Mouse (Mus musculus) intestine, embryonic 16.5 days (tissue): ENCODE results near the gene Cdk5r2. TPM values are rescaled to one million over a fixed set of nuclear protein-coding genes. Genes with fewer than 3 reads are reported as not detected.

Source experiments
- ATAC-seq: fragments of 200-750 bp; cut with Nextera tagmentation; 2 replicates; pipeline ENCODE4 v1.8.0; 2017; ENCODE audit warnings: moderate TSS enrichment, moderate library complexity
- H3K27ac ChIP-seq: fragments of 300-500 bp; sonication (generic); 2 replicates; pipeline ENCODE4 v1.5.1; 2014; ENCODE audit warnings: mild to moderate bottlenecking, low read length
- H3K27me3 ChIP-seq: fragments of 300-500 bp; sonication (generic); replicated peaks from 2 replicates; pipeline ENCODE4 v1.6.1; 2014; ENCODE audit warnings: low read length, control low read depth, mixed read lengths; ENCODE audit not compliant: control insufficient read depth, insufficient read depth
- H3K36me3 ChIP-seq: fragments of 300-500 bp; sonication (generic); 2 replicates; pipeline ENCODE4 v1.6.1; 2014; ENCODE audit warnings: low read length, control low read depth; ENCODE audit not compliant: control insufficient read depth, insufficient read depth
- H3K4me1 ChIP-seq: fragments of 300-500 bp; sonication (generic); 2 replicates; pipeline ENCODE4 v1.6.1; 2014; ENCODE audit warnings: low read length, control low read depth, mixed read lengths; ENCODE audit not compliant: control insufficient read depth, insufficient read depth
- H3K4me2 ChIP-seq: fragments of 300-500 bp; sonication (generic); 2 replicates; pipeline ENCODE4 v1.6.1; 2014; ENCODE audit warnings: low read depth, low read length, control low read depth
- H3K4me3 ChIP-seq: fragments of 300-500 bp; sonication (generic); 2 replicates; pipeline ENCODE4 v1.5.1; 2014; ENCODE audit warnings: mild to moderate bottlenecking, low read length
- H3K9ac ChIP-seq: fragments of 300-500 bp; sonication (generic); 2 replicates; pipeline ENCODE4 v1.6.1; 2014; ENCODE audit warnings: low read depth, low read length
- H3K9me3 ChIP-seq: fragments of 300-500 bp; sonication (generic); 2 replicates; pipeline ENCODE4 v1.6.1; 2016; ENCODE audit warnings: low read length, control low read depth; ENCODE audit not compliant: control insufficient read depth
- WGBS: fragments of 180-500 bp; shearing (Covaris S2); extraction: QIAGEN DNeasy Blood & Tissue Kit; methylation state at CpG from one replicate; pipeline ENCODE4 v1.1.7; 2014; 5-methylcytosine and 5-hydroxymethylcytosine counted together
- microRNA counts: library from miRNA; unstranded; fragments of <30 nt; microRNA quantifications from one replicate; lab custom pipeline; 2016
- microRNA-seq: library from miRNA; unstranded; fragments of <30 nt; microRNA quantifications from one replicate; pipeline ENCODE4, GENCODE M21; 2016
- polyA plus RNA-seq: library from polyadenylated mRNA; unstranded; fragments of >200 nt; fragmentation: Nextera tagmentation; extraction: Ambion mirVana; gene quantifications from 2 replicates; pipeline ENCODE4 v1.2.1, GENCODE M21; 2015

Cdk5r2 gene
- polyA plus RNA-seq, 1 experiment from 2014 or later = 0.07 TPM

- H3K9me3 ChIP-seq = no peaks in the 10 kb centered on the region
- H3K4me3 ChIP-seq = no peak overlapping the region
Measured at GRCm38 (mm10) chr1:74897976-74898375, 43.2 kb downstream of the Cdk5r2 start.

DNA sequence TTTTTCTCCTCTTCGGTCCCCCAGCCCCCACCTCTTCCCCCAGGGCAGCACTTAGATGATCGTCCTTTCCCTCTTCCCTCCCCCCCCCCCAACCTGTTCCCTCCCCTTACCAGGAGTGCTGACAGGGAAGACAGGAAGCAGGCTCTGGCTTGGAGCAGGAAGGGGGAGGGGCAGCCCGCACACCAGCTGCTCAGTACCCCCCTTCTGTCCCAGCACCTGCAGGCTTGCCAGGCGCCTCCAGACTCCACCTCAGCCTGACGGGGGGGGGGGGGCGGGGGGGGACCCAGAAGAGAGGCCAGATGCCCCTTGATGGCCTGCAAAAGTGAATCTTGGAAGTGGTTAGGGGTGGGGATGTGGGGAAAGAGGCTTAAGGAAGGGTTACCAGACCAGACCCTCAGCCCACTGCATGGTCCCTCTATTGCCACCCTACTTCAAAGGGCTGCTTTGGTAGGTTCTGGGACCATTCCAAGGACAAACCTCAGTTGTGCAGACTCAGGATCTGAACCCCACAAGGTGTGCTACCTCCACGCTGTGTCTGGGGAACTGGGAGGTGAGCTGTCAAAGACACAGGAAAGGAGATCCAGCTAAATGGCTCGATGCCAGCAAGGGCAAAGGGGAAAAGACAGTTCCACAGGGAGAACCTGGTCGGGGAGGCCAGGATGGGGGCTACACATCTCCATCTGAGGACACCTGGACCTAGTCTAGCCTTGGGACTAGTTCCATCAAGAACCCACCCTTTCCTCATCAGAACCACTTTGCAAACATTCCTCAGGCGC, 44.1 kb downstream of the Cdk5r2 start:
- Histone ChIP-seq H3K27ac (no peak overlapping the region), H3K9ac (no peak overlapping the region), H3K4me2 (0 out of 2 replicates have a peak overlapping the region, but pooled peaks have one; percentile 6), H3K27me3 (peaks cover 22% of the 10 kb centered on the region), H3K4me1 (peaks cover 5% of the 10 kb centered on the region), H3K36me3 (no peaks in the 10 kb centered on the region), H3K9me3 (no peaks in the 10 kb centered on the region), H3K4me3 (no peak overlapping the region)
- WGBS = 12% methylated on average over 8 of the region's 10 CpGs
- peak; percentile 24; the same call in 1 of the 2 replicates for ATAC-seq

More at GRCm38 (mm10) chr1:74897976-74898375, 43.2 kb downstream of the Cdk5r2 start:
- Histone ChIP-seq H3K27ac (no peak overlapping the region), H3K4me2 (no peak overlapping the region), H3K27me3 (peaks cover 28% of the 10 kb centered on the region), H3K4me1 (peaks cover 9% of the 10 kb centered on the region), H3K36me3 (no peaks in the 10 kb centered on the region), H3K9ac (no peak overlapping the region)
- no peak for ATAC-seq
- WGBS = 6% methylated on average over 7 of the region's 7 CpGs

DNA sequence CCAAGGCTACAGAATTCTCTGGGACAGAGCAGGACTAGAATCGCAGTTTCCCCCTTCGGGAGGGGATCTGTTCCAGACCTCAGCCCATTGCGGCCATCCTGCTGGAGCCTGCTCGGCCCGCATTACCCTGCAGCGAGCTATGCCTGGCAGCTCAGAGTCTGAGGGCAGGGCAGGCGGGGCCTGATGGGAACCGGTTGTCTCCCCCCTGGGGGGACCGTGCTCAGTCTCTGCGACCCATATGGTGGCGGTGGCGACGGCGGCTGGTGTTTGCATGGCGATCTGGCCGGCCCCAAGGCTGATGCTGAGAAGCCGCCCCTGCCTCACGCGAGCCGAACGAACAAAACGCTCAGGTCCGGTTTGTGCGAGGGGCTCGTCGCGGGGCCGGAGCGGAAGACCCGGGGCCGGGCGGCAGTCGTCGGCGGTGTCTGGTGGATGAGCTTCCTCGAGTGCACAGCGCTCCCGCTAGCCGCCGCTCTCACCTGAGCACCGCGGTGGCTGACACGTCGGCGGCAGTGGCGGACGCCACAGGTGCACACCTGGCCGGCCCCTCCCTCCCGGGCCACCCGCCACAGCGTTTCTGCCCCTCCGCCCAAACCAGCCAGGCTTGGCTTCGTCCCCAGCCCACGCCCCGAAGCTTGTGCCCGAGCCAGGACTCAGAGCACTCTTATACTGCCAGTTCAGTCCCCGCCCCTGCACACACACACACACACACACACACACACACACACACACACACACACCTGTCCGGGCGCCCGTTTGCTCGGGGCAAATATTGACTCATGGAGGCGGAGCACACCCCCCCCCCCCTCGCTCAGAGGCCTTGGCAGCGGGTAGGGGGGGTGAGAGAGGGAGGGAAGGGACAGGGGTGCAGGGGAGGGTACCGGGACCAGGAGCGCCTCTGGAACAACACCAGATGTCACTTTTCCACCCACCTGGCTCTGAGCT, 45.9 kb downstream of the Cdk5r2 start:
- Histone ChIP-seq H3K4me2 (peak overlapping the region; percentile 76), H3K36me3 (no peaks in the 10 kb centered on the region), H3K27ac (peak overlapping the region; percentile 40), H3K9ac (peak overlapping the region; percentile 66), H3K4me3 (peak overlapping the region; percentile 44), H3K4me1 (peaks cover 5% of the 10 kb centered on the region), H3K27me3 (peaks cover 15% of the 10 kb centered on the region), H3K9me3 (no peaks in the 10 kb centered on the region)
- peak; percentile 80 for ATAC-seq
- 1% methylated on average over 65 of the region's 66 CpGs for WGBS

DNA sequence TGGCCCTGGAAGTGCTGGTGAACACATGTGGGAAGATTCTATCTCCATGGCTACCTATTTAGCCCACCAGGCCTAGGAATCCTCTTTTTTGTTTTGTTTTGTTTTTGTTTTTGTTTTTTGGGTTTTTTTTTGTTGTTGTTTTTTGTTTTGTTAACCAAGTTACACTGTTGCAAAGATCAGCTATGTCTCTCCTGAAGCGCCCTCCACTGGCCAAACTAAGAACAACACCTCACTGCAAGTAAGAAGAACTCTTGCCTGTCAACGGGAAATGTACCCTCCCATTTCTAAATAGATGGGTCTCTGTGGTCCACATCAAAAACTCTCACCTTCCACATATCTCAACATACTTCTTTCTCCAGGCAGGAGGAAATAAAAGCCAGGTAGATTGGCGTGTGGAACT, 47.0 kb downstream of the Cdk5r2 start:
- Histone ChIP-seq H3K27ac (peak overlapping the region; percentile 23; the same call in 1 of the 2 replicates), H3K36me3 (no peaks in the 10 kb centered on the region), H3K4me2 (no peak overlapping the region), H3K9ac (no peak overlapping the region), H3K27me3 (peaks cover 12% of the 10 kb centered on the region), H3K4me3 (no peak overlapping the region), H3K4me1 (peaks cover 5% of the 10 kb centered on the region), H3K9me3 (no peaks in the 10 kb centered on the region)
- ATAC-seq = no peak
- 10% methylated on average over 3 of the region's 3 CpGs for WGBS

DNA sequence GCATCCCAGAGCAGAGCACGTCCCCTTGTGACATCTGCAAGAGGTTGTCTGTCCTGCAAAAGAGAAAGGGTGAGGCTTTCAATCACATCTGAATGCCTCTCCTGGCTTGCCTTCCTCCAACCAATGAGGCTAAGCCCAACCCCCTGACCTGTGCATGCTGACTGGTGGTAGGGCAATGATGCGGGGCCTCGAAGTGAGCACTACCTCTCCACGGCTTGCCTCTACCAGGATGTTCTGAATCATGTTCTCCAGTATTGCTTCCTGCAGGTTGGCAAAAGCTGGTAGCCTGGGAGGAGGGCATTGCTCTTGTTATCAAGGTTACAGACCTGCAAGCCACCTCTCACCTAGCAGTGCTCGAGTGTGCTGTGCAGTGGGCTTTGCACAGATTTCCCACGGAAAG, 47.5 kb downstream of the Cdk5r2 start:
- no peak overlapping the region for H3K4me3 ChIP-seq
- H3K9me3 ChIP-seq = no peaks in the 10 kb centered on the region
- no peaks in the 10 kb centered on the region for H3K36me3 ChIP-seq
- WGBS = 18% methylated on average over 6 of the region's 6 CpGs
- no peak overlapping the region for H3K4me2 ChIP-seq
- H3K9ac ChIP-seq = no peak overlapping the region
- H3K27me3 ChIP-seq = peaks cover 10% of the 10 kb centered on the region
- H3K4me1 ChIP-seq = peaks cover 5% of the 10 kb centered on the region
- no peak for ATAC-seq
- no peak overlapping the region for H3K27ac ChIP-seq

MicroRNAs within 50 kb of the gene (microRNA counts, 519-probe panel; counts per million panel counts)
- microRNA mmu-miR-375 (lab: Ali Mortazavi, UCI) = 3,730 counts per million, percentile 93 among the panel's probes with 10 or more counts

Small RNA genes within 50 kb of the gene (microRNA-seq; reads per million reads assigned to microRNA genes)
- gene Mir375 = 20,334 reads per million, percentile 96 among the genes with 10 or more reads in this experiment

Other genes with a start within 250 kb of the Cdk5r2 start
- 6.9 and 7.1 TPM in 2 replicates for gene Ttll4, start 193.2 kb upstream of the Cdk5r2 start, polyA plus RNA-seq
- 7.6 and 8.0 TPM in 2 replicates for gene Cyp27a1, start 141.4 kb upstream of the Cdk5r2 start, polyA plus RNA-seq
- gene Prkag3, start 105.7 kb upstream of the Cdk5r2 start, polyA plus RNA-seq = 0.15 and 0.17 TPM in 2 replicates
- 0.22 and 0.49 TPM in 2 replicates for gene Wnt6, start 83.0 kb upstream of the Cdk5r2 start, polyA plus RNA-seq
- gene Wnt10a, start 63.4 kb upstream of the Cdk5r2 start, polyA plus RNA-seq = 0.05 and 0.09 TPM in 2 replicates
- 0.95 and 1.5 TPM in 2 replicates for gene Fev, start 30.5 kb downstream of the Cdk5r2 start, polyA plus RNA-seq
- gene Cryba2, start 38.2 kb downstream of the Cdk5r2 start, polyA plus RNA-seq = 1.5 and 2.4 TPM in 2 replicates
- 0.07 and 0.16 TPM in 2 replicates for gene Cfap65, start 80.7 kb downstream of the Cdk5r2 start, polyA plus RNA-seq
- gene Ihh, start 96.7 kb downstream of the Cdk5r2 start, polyA plus RNA-seq = 25.3 and 27.9 TPM in 2 replicates